Mouse (Mus musculus) CH12.LX (cell line): ENCODE measurements at regions not wholly inside any gene's neighbourhood (a gene's known extent, or its start where the extent isn't known, plus 50 kb on each side); places are given as distances from the start of the nearest gene placed in this dataset.

Source experiments
- CTCF ChIP-seq, 2 experiments: IDR thresholded peaks in 1 of 2; conservative IDR thresholded peaks in 1 of 2; 2 replicates each; pipeline ENCODE4 v1.5.1; 2011 to 2012; ENCODE audit warnings: low read depth in 2 of 2, low read length in 2 of 2, improper control_type of control experiment in 1 of 2, inconsistent platforms in 1 of 2, mild to moderate bottlenecking in 1 of 2, moderate library complexity in 1 of 2
- USF1 ChIP-seq: IDR thresholded peaks from 2 replicates; pipeline ENCODE4 v1.6.1; 2014; ENCODE audit warnings: low read depth, mild to moderate bottlenecking, inconsistent platforms, low read length, improper control_type of control experiment
- ZKSCAN1 ChIP-seq: IDR thresholded peaks from 2 replicates; pipeline ENCODE4 v1.6.1; 2012; ENCODE audit warnings: low read depth, inconsistent platforms, low read length, improper control_type of control experiment, borderline replicate concordance
- ZMIZ1 ChIP-seq: IDR thresholded peaks from 2 replicates; pipeline ENCODE4 v1.6.1; 2012; ENCODE audit warnings: low read depth, mild to moderate bottlenecking, inconsistent platforms, low read length, improper control_type of control experiment

GRCm38 (mm10) chr14:96733211-96733610, 214.3 kb upstream of the Klhl1 start:
- TF ChIP-seq CTCF (conservative IDR thresholded peaks at IDR 0.05 in 1 of 2, IDR thresholded peaks at IDR 0.05 in 1 of 2; ENCODE audit: low read depth in 2 of 2, low read length in 2 of 2) (no peak), ZKSCAN1 (no peak), USF1 (no peak), ZMIZ1 (no peak)
